Mouse (Mus musculus) bone marrow macrophage, adult 2 months (primary cell): Measurements from ENCODE around the gene 1110004F10Rik. TPM values are rescaled to one million over a fixed set of nuclear protein-coding genes. Genes with fewer than 3 reads are reported as not detected.

ENCODE experiments used
- H3K27ac ChIP-seq: 2 replicates; pipeline ENCODE4 v1.5.1; 2012; ENCODE audit warnings: low read depth, low read length; ENCODE audit not compliant: insufficient read depth
- H3K4me1 ChIP-seq: 2 replicates; pipeline ENCODE4 v1.6.1; 2012; ENCODE audit warnings: low read length; ENCODE audit not compliant: control insufficient read depth, insufficient read depth
- H3K4me3 ChIP-seq: 2 replicates; pipeline ENCODE4 v1.5.1; 2012; ENCODE audit warnings: mild to moderate bottlenecking, low read length, moderate library complexity; ENCODE audit not compliant: insufficient read depth
- CTCF ChIP-seq: IDR thresholded peaks from 2 replicates; pipeline ENCODE4 v1.5.1; 2012; ENCODE audit warnings: low read depth, mild to moderate bottlenecking, low read length, moderate library complexity
- POLR2A ChIP-seq: IDR thresholded peaks from 2 replicates; pipeline ENCODE4 v1.6.1; 2012; ENCODE audit warnings: mild to moderate bottlenecking, low read depth, low read length, borderline replicate concordance
- polyA plus RNA-seq: library from polyadenylated mRNA; stranded (reverse); fragments of >200 nt; gene quantifications from 2 replicates; pipeline ENCODE4 v1.2.4, GENCODE M21; 2012; ENCODE audit not compliant: missing spikeins, insufficient read depth, insufficient read length

1110004F10Rik gene
- polyA plus RNA-seq, 1 experiment, result 94.7 TPM

DNA sequence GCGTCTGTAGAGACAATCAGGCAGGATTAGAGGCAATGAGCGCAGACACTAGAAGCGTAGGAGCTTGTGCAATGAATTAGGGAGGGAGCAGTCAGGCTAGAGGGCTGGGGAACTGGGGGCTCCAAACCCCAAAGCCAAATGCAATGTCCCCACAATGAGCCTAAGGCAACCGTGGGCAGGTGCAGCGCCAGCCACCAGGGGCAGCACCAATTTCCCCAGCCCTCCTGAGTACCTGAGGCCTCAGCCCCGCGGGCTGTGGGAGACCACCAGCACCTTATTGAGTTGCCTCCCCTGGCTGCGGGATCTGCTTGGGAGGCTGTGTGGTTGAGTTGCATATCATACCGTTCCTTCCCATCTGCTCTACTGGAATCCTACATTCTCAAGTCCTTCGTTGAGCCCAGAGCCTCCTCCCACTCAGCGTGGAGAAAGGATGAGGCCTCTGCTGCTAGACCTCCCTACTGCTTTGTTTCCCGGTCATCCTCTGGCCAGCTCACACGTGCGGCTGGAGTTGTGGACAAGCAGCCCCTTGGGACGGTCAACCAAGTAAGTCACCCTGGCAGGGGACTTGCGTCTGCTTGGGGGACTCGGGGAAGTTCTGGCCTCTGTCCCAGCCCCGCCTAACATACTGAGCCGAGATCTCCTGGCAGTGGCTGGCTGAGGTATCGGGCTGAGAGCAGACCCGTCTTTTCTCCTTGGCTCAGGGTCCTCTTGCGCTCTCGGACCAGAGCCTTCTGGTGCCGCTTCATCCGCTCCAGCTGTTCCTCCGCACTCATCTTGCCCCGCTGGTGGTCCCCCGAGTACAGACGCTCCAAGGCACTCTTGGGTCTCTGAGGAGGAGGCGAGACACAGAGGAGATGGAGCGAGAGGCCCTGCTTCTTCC is 95.5 kb downstream of the 1110004F10Rik start:
- Histone ChIP-seq H3K4me1 (peaks cover 4% of the 10 kb centered on the region; the same call in 1 of the 2 replicates), H3K27ac (no peak overlapping the region), H3K4me3 (no peak overlapping the region)
- no peak for TF ChIP-seq POLR2A
- TF ChIP-seq CTCF, result no peak

DNA sequence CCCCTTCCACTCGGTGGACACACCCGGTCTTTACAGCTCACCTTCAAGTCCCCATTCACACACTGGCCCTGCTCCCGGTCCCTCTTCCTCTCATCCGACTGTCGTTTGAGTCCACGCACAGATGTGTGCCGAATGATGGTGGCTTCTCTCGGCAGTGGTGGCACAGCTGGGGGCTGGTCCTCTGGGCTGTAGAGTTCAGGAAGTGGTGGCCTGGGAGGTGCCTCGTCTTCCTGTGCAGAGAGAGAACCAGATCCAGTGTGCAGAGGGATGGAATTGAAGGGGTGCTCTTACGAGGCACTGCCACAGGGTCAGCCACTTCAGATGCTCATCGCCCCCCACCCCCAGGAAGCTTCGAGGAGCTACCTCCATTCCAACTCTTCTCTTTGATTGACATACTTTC is 98.0 kb downstream of the 1110004F10Rik start:
- Histone ChIP-seq H3K27ac (no peak overlapping the region), H3K4me1 (peaks cover 4% of the 10 kb centered on the region; the same call in 1 of the 2 replicates), H3K4me3 (no peak overlapping the region)
- TF ChIP-seq CTCF (no peak), POLR2A (no peak)

- no peak overlapping the region for H3K4me3 ChIP-seq
- no peak overlapping the region for H3K27ac ChIP-seq
- TF ChIP-seq POLR2A (no peak), CTCF (no peak)
- peaks cover 4% of the 10 kb centered on the region; the same call in 1 of the 2 replicates for H3K4me1 ChIP-seq
Observed at GRCm38 (mm10) chr7:116137671-116138070, 98.5 kb downstream of the 1110004F10Rik start.

DNA sequence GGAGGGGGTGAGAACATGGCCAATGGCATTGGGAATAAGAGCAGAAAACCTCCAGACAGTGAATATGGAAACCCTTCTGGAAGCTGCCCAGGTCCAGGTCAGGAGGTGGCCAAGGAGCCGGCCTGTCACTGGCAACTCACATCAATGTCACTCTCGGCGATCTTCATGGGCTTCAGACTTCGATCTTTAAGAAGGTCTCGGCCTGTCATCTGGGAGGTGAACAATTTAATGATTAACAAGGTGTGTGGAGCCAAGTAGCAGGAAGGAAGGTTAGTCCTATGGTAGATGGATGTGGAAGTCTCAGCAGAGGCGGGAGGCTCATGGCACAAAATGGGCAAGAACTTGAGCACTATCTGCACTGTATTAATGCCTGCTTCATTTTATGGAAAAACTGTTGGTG is 105.8 kb downstream of the 1110004F10Rik start:
- no peak overlapping the region for H3K4me3 ChIP-seq
- H3K27ac ChIP-seq, result no peak overlapping the region
- TF ChIP-seq POLR2A, result no peak
- no peak for TF ChIP-seq CTCF
- H3K4me1 ChIP-seq, result peaks cover 6% of the 10 kb centered on the region

DNA sequence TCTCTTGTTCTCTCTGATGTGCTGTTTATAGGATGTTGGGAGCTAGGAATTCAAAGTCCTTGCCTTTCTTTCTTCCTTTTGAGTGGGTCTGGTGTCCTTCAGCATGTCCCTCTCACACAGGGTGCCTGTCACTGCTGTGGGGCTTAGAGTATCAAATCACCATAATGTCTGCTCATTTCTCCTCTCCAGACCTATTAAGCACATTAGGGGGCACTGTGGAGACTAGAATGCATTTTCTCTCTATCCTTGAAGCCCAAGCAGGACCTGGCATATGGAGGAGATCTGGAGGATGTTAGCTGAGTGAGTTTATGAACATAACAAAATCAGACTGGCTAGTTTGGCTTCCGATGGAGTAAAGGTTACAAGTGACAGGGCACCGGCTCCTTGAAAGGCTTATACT is 107.9 kb downstream of the 1110004F10Rik start:
- Histone ChIP-seq H3K4me3 (no peak overlapping the region), H3K27ac (no peak overlapping the region), H3K4me1 (peaks cover 6% of the 10 kb centered on the region)
- TF ChIP-seq POLR2A (no peak), CTCF (no peak)

DNA sequence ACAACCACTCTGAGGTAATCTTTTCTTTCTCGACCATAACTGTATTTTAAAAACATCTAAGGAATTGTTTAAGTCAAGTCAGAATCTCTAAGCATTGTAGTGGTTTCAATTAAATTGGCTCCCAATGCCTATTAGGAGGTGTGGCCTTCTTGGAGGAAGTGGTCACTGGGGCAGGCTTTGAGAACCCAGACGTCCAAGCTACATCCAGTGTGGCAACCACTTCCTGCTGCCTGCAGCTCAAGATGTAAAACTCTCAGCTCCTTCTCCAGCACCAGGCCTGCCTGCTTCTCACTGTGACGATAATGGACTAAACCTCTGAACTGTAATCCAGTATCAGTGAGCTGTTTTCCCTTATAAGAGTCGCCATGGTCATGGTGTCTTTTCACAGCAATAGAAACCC is 110.4 kb downstream of the 1110004F10Rik start:
- no peak for TF ChIP-seq POLR2A
- TF ChIP-seq CTCF, result no peak
- H3K4me3 ChIP-seq, result no peak overlapping the region

DNA sequence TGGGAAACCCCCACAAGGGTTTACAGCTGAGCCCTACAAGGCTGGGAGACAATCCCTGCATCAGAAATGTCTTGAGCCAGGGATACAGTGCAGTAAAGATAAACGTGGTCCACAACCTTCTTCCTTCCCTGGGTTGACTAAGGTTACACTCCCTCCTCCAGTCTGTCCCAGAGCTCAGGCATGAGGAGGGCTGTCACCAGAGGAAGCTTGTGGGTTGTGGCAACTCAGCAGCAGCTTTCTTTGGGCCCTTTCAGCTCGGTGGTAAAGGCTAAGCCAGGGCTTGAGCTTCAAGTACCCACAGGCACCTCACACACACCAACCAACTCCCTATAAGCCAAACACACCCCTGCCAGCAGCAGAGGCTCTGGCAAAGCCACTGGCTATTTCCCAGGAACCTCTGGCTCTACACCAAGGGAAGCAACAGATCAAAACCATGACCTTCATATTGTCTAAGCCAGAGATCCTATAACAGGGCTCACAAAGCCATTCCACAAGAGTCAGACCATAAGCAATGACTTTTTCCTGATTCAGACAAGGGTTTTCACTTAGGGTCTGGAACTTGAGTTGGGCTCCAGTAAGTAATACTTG is 114.7 kb downstream of the 1110004F10Rik start:
- H3K4me3 ChIP-seq, result no peak overlapping the region
- no peak overlapping the region for H3K27ac ChIP-seq
- no peak for TF ChIP-seq CTCF
- TF ChIP-seq POLR2A, result no peak
- peaks cover 4% of the 10 kb centered on the region for H3K4me1 ChIP-seq

More for the DNA sequence above, 110.4 kb downstream of the 1110004F10Rik start:
- Histone ChIP-seq H3K27ac (no peak overlapping the region), H3K4me1 (peaks cover 6% of the 10 kb centered on the region)

Other genes with a start within 250 kb of the 1110004F10Rik start
- gene Sox6, start 601 bp upstream of the 1110004F10Rik start, polyA plus RNA-seq, result not detected in 2 replicates
- not detected in 2 replicates for gene Gm4353, start 45.2 kb downstream of the 1110004F10Rik start, polyA plus RNA-seq